Mouse (Mus musculus) liver, adult 2 months (tissue): ENCODE results near the gene Lpar5. TPM values are rescaled to one million over a fixed set of nuclear protein-coding genes. Genes with fewer than 3 reads are reported as not detected.

Source experiments
- DNase-seq: peaks from one replicate; pipeline ENCODE4 v3.0.0-alpha.2; 2011; ENCODE audit warnings: low read depth, low spot score; ENCODE audit errors: extremely low read depth
- H3K27ac ChIP-seq: fragments of 200-500 bp; replicated peaks from 2 replicates; pipeline ENCODE4 v1.5.1; 2012; ENCODE audit warnings: low read depth, mild to moderate bottlenecking, control low read depth, inconsistent platforms, low read length; ENCODE audit not compliant: insufficient read depth
- H3K27me3 ChIP-seq: fragments of 200-500 bp; 2 replicates; pipeline ENCODE4 v1.6.1; 2012; ENCODE audit warnings: mild to moderate bottlenecking, moderate library complexity, low read length, inconsistent platforms; ENCODE audit not compliant: control insufficient read depth, insufficient read depth
- H3K36me3 ChIP-seq: fragments of 200-500 bp; 2 replicates; pipeline ENCODE4 v1.6.1; 2012; ENCODE audit warnings: low read length, inconsistent platforms; ENCODE audit not compliant: control insufficient read depth, insufficient read depth
- H3K4me1 ChIP-seq: fragments of 200-500 bp; 2 replicates; pipeline ENCODE4 v1.6.1; 2011; ENCODE audit warnings: low read length; ENCODE audit not compliant: control insufficient read depth, insufficient read depth
- H3K4me3 ChIP-seq: fragments of 200-500 bp; 2 replicates; pipeline ENCODE4 v1.5.1; 2011; ENCODE audit warnings: low read depth, mild to moderate bottlenecking, control low read depth, low read length, moderate library complexity; ENCODE audit not compliant: insufficient read depth
- H3K79me2 ChIP-seq: fragments of 200-500 bp; 2 replicates; pipeline ENCODE4 v1.6.1; 2012; ENCODE audit warnings: inconsistent platforms, mild to moderate bottlenecking, low read length, moderate library complexity; ENCODE audit not compliant: control insufficient read depth, insufficient read depth
- H3K9ac ChIP-seq: fragments of 200-500 bp; 2 replicates; pipeline ENCODE4 v1.6.1; 2012; ENCODE audit warnings: low read depth, mild to moderate bottlenecking, control low read depth, inconsistent platforms, low read length
- CTCF ChIP-seq: fragments of 200-500 bp; IDR thresholded peaks from 2 replicates; pipeline ENCODE4 v1.5.1; 2011; ENCODE audit warnings: low read depth, low read length, control low read depth
- POLR2A ChIP-seq: fragments of 200-500 bp; IDR thresholded peaks from 2 replicates; pipeline ENCODE4 v1.6.1; 2011; ENCODE audit warnings: low read length, control low read depth; ENCODE audit not compliant: insufficient read depth; ENCODE audit errors: extremely low read depth
- WGBS: fragments of 180-500 bp; shearing (Covaris S2); methylation state at CpG from one replicate; pipeline ENCODE4 v1.1.7; 2018; 5-methylcytosine and 5-hydroxymethylcytosine counted together
- polyA plus RNA-seq: library from polyadenylated mRNA; depleted of rRNA; stranded (reverse); fragments of >200 nt; gene quantifications from 2 replicates; pipeline ENCODE4 v1.2.3, GENCODE M21; 2012; rRNA removed
- total RNA-seq: library from RNA; depleted of rRNA; stranded (reverse); fragments of >200 nt; gene quantifications from 2 replicates; pipeline ENCODE4 v1.2.3, GENCODE M21; 2014; rRNA removed

Lpar5 gene
- total and polyA plus RNA-seq, 2 experiments: 1.2 TPM; not detected in 1

GRCm38 (mm10) chr6:125110927-125111326, 43.2 kb downstream of the Lpar5 start:
- TF ChIP-seq POLR2A (no peak), CTCF (peak; percentile 57; the same call in 1 of the 2 replicates)
- Histone ChIP-seq H3K4me3 (no peak overlapping the region), H3K79me2 (no peaks in the 10 kb centered on the region), H3K27ac (no peak overlapping the region), H3K9ac (no peak overlapping the region), H3K4me1 (no peaks in the 10 kb centered on the region), H3K36me3 (peaks cover 93% of the 10 kb centered on the region), H3K27me3 (no peaks in the 10 kb centered on the region)
- 90% methylated on average over 7 of the region's 7 CpGs for WGBS
- peak; percentile 49 for DNase-seq

DNA sequence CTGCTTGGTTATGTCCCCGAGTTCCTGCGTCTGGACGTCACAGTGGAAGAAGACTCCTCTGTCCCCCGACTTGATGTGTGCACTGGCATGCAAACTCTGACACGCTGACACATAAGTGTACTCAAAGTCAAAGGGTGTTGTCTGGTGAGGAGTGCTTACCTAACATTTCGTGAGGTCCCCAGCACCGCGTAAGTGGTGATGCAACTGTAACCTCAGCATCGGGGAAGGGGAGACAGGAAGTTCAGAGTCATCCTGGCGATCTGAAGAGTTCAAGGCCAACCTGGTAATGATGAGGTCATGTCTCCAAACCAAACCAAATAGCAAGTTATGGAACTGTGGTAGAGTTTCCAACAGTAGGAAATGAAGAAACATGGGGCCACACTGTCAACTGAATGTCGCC, 44.8 kb downstream of the Lpar5 start:
- no peaks in the 10 kb centered on the region for H3K27me3 ChIP-seq
- no peaks in the 10 kb centered on the region for H3K79me2 ChIP-seq
- H3K4me1 ChIP-seq: no peaks in the 10 kb centered on the region
- H3K9ac ChIP-seq: no peak overlapping the region
- WGBS: 55% methylated on average over 11 of the region's 11 CpGs
- DNase-seq: no peak
- no peak overlapping the region for H3K27ac ChIP-seq
- TF ChIP-seq CTCF (no peak), POLR2A (no peak)
- peaks cover 83% of the 10 kb centered on the region for H3K36me3 ChIP-seq
- no peak overlapping the region for H3K4me3 ChIP-seq

GRCm38 (mm10) chr6:125119387-125119786, 51.7 kb downstream of the Lpar5 start:
- Histone ChIP-seq H3K36me3 (peaks cover 69% of the 10 kb centered on the region), H3K4me1 (no peaks in the 10 kb centered on the region), H3K27ac (no peak overlapping the region), H3K79me2 (no peaks in the 10 kb centered on the region), H3K4me3 (no peak overlapping the region), H3K9ac (no peak overlapping the region), H3K27me3 (no peaks in the 10 kb centered on the region)
- WGBS: 54% methylated on average over 8 of the region's 8 CpGs
- DNase-seq: peak; percentile 70
- TF ChIP-seq POLR2A: no peak
- TF ChIP-seq CTCF: no peak

DNA sequence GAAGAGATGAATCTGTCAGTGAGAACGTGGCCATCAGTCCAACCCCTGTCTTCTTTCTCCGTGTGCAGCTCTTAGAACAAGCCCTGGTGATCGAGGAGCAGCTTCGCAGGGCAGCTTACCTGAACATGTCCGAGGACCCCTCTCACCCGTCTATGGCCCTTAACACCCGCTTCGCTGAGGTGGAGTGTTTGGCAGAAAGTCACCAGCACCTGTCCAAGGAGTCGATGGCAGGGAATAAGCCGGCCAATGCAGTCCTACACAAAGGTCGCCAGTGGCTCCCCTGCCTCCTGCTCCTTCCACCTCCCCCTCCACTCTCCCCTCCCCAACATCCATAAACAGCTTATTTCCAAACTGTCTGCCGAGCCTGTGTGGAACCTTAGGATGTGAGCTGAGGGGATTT, 61.0 kb downstream of the Lpar5 start:
- no peak for DNase-seq
- H3K27ac ChIP-seq: no peak overlapping the region
- H3K4me1 ChIP-seq: peaks cover 5% of the 10 kb centered on the region; the same call in 1 of the 2 replicates
- H3K9ac ChIP-seq: no peak overlapping the region
- 92% methylated on average over 12 of the region's 12 CpGs for WGBS
- peaks cover 35% of the 10 kb centered on the region for H3K36me3 ChIP-seq
- no peak overlapping the region for H3K4me3 ChIP-seq
- no peak for TF ChIP-seq POLR2A
- TF ChIP-seq CTCF: no peak
- no peaks in the 10 kb centered on the region for H3K79me2 ChIP-seq
- H3K27me3 ChIP-seq: no peaks in the 10 kb centered on the region

GRCm38 (mm10) chr6:125129710-125130402, 62.1 kb downstream of the Lpar5 start:
- Histone ChIP-seq H3K9ac (no peak overlapping the region), H3K27ac (no peak overlapping the region), H3K79me2 (no peaks in the 10 kb centered on the region), H3K36me3 (peaks cover 32% of the 10 kb centered on the region), H3K27me3 (no peaks in the 10 kb centered on the region), H3K4me1 (peaks cover 5% of the 10 kb centered on the region; the same call in 1 of the 2 replicates), H3K4me3 (no peak overlapping the region)
- TF ChIP-seq CTCF: no peak
- no peak for TF ChIP-seq POLR2A
- DNase-seq: no peak
- WGBS: 95% methylated on average over 20 of the region's 20 CpGs

- TF ChIP-seq CTCF (no peak), POLR2A (peak; percentile 89)
- Histone ChIP-seq H3K27me3 (no peaks in the 10 kb centered on the region), H3K4me1 (peaks cover 5% of the 10 kb centered on the region; the same call in 1 of the 2 replicates), H3K27ac (peak within 1 kb of the TSS; percentile 90), H3K4me3 (peak within 1 kb of the TSS; percentile 69), H3K9ac (peak within 1 kb of the TSS; percentile 88), H3K79me2 (no peaks in the 10 kb centered on the region), H3K36me3 (peaks cover 26% of the 10 kb centered on the region)
- under 1% methylated on average over 66 of the region's 66 CpGs for WGBS
- DNase-seq: peak; percentile 79
Observed at GRCm38 (mm10) chr6:125131302-125132156, 63.8 kb downstream of the Lpar5 start, which contains the start of gene Nop2. Nop2 (plus strand) TSS chr6:125131909.

Other genes with a start within 250 kb of the Lpar5 start
- gene Usp5, start 238.4 kb upstream of the Lpar5 start, total RNA-seq: 50.5 and 55.9 TPM in 2 replicates
- 47.9 and 49.3 TPM in 2 replicates for gene Usp5, start 238.4 kb upstream of the Lpar5 start, polyA plus RNA-seq
- 1.1 and 3.2 TPM in 2 replicates for gene Cdca3, start 238.4 kb upstream of the Lpar5 start, total RNA-seq
- 2.1 and 2.6 TPM in 2 replicates for gene Cdca3, start 238.4 kb upstream of the Lpar5 start, polyA plus RNA-seq
- gene Gnb3, start 227.6 kb upstream of the Lpar5 start, total RNA-seq: not detected in 2 replicates
- not detected in 2 replicates for gene Gnb3, start 227.6 kb upstream of the Lpar5 start, polyA plus RNA-seq
- gene P3h3, start 210.2 kb upstream of the Lpar5 start, total RNA-seq: 2.1 and 2.5 TPM in 2 replicates
- gene P3h3, start 210.2 kb upstream of the Lpar5 start, polyA plus RNA-seq: 2.5 and 3.0 TPM in 2 replicates
- gene Gpr162, start 203.9 kb upstream of the Lpar5 start, total RNA-seq: 0.09 and 0.27 TPM in 2 replicates
- 0.42 and 0.44 TPM in 2 replicates for gene Gpr162, start 203.9 kb upstream of the Lpar5 start, polyA plus RNA-seq
- gene Cd4, start 179.7 kb upstream of the Lpar5 start, total RNA-seq: 0.27 and 0.83 TPM in 2 replicates
- 0.19 and 0.46 TPM in 2 replicates for gene Cd4, start 179.7 kb upstream of the Lpar5 start, polyA plus RNA-seq
- 0.09 and 0.13 TPM in 2 replicates for gene Lag3, start 156.2 kb upstream of the Lpar5 start, total RNA-seq
- gene Lag3, start 156.2 kb upstream of the Lpar5 start, polyA plus RNA-seq: 0.39 and 0.67 TPM in 2 replicates
- gene Ptms, start 147.8 kb upstream of the Lpar5 start, total RNA-seq: 80.7 and 101 TPM in 2 replicates
- gene Ptms, start 147.8 kb upstream of the Lpar5 start, polyA plus RNA-seq: 2,256 and 3,281 TPM in 2 replicates
- gene Mlf2, start 136.5 kb upstream of the Lpar5 start, total RNA-seq: 74.6 and 101 TPM in 2 replicates
- 265 and 285 TPM in 2 replicates for gene Mlf2, start 136.5 kb upstream of the Lpar5 start, polyA plus RNA-seq
- gene Cops7a, start 102.4 kb upstream of the Lpar5 start, total RNA-seq: 35.8 and 46.6 TPM in 2 replicates
- gene Cops7a, start 102.4 kb upstream of the Lpar5 start, polyA plus RNA-seq: 165 and 170 TPM in 2 replicates
- 0.13 TPM in 1 of 2 replicates, not detected in the other for gene Pianp, start 71.2 kb upstream of the Lpar5 start, total RNA-seq
- gene Pianp, start 71.2 kb upstream of the Lpar5 start, polyA plus RNA-seq: 0.77 and 1.4 TPM in 2 replicates
- 7.6 and 8.9 TPM in 2 replicates for gene Zfp384, start 58.8 kb upstream of the Lpar5 start, total RNA-seq
- 23.1 and 34.7 TPM in 2 replicates for gene Zfp384, start 58.8 kb upstream of the Lpar5 start, polyA plus RNA-seq
- 15.8 and 16.3 TPM in 2 replicates for gene Ing4, start 28.2 kb upstream of the Lpar5 start, total RNA-seq
- gene Ing4, start 28.2 kb upstream of the Lpar5 start, polyA plus RNA-seq: 23.2 and 27.0 TPM in 2 replicates
- 3.2 and 4.1 TPM in 2 replicates for gene Acrbp, start 18.2 kb upstream of the Lpar5 start, total RNA-seq
- gene Acrbp, start 18.2 kb upstream of the Lpar5 start, polyA plus RNA-seq: 6.6 and 7.8 TPM in 2 replicates
- 30.0 and 30.5 TPM in 2 replicates for gene Chd4, start 28.1 kb downstream of the Lpar5 start, total RNA-seq
- 14.0 and 14.4 TPM in 2 replicates for gene Chd4, start 28.1 kb downstream of the Lpar5 start, polyA plus RNA-seq
- gene Nop2, start 64.0 kb downstream of the Lpar5 start, total RNA-seq: 8.2 and 9.7 TPM in 2 replicates
- 7.7 and 11.0 TPM in 2 replicates for gene Nop2, start 64.0 kb downstream of the Lpar5 start, polyA plus RNA-seq
- 2.5 and 2.6 TPM in 2 replicates for gene Iffo1, start 77.3 kb downstream of the Lpar5 start, total RNA-seq
- 7.5 and 9.9 TPM in 2 replicates for gene Iffo1, start 77.3 kb downstream of the Lpar5 start, polyA plus RNA-seq
- 1,072 and 1,474 TPM in 2 replicates for gene Gapdh, start 98.5 kb downstream of the Lpar5 start, total RNA-seq
- 2,601 and 2,951 TPM in 2 replicates for gene Gapdh, start 98.5 kb downstream of the Lpar5 start, polyA plus RNA-seq
- 2.4 and 4.6 TPM in 2 replicates for gene Ncapd2, start 123.8 kb downstream of the Lpar5 start, total RNA-seq
- gene Ncapd2, start 123.8 kb downstream of the Lpar5 start, polyA plus RNA-seq: 3.5 and 5.3 TPM in 2 replicates
- gene Mrpl51, start 123.9 kb downstream of the Lpar5 start, total RNA-seq: 43.0 and 44.0 TPM in 2 replicates
- gene Mrpl51, start 123.9 kb downstream of the Lpar5 start, polyA plus RNA-seq: 69.8 and 72.4 TPM in 2 replicates
- 1.5 and 2.0 TPM in 2 replicates for gene Vamp1, start 147.6 kb downstream of the Lpar5 start, total RNA-seq
- gene Vamp1, start 147.6 kb downstream of the Lpar5 start, polyA plus RNA-seq: 3.8 and 5.5 TPM in 2 replicates
- gene Tapbpl, start 163.9 kb downstream of the Lpar5 start, total RNA-seq: 15.0 and 16.5 TPM in 2 replicates
- gene Tapbpl, start 163.9 kb downstream of the Lpar5 start, polyA plus RNA-seq: 18.2 and 19.0 TPM in 2 replicates
- 0.47 and 0.65 TPM in 2 replicates for gene Cd27, start 169.1 kb downstream of the Lpar5 start, total RNA-seq
- gene Cd27, start 169.1 kb downstream of the Lpar5 start, polyA plus RNA-seq: 0.60 and 0.87 TPM in 2 replicates
- not detected in 2 replicates for gene Tuba3a, start 218.1 kb downstream of the Lpar5 start, total RNA-seq
- gene Tuba3a, start 218.1 kb downstream of the Lpar5 start, polyA plus RNA-seq: 0.12 TPM in 1 of 2 replicates, not detected in the other
- gene Ltbr, start 246.0 kb downstream of the Lpar5 start, total RNA-seq: 55.9 and 57.1 TPM in 2 replicates
- 102 and 106 TPM in 2 replicates for gene Ltbr, start 246.0 kb downstream of the Lpar5 start, polyA plus RNA-seq